Mouse (Mus musculus) liver, embryonic 15.5 days (tissue): Measurements from ENCODE around the gene Fgfr2. TPM values are rescaled to one million over a fixed set of nuclear protein-coding genes. Genes with fewer than 3 reads are reported as not detected.
A peak's percentile ranks its signal among the peaks of the same experiment; 100 is the strongest.
"Not testable (repeated sequence)": the region's sequence is repeated elsewhere in the genome, so short reads cannot be mapped to it uniquely, and the experiment has no call there.

ENCODE experiments used
- ATAC-seq: fragments of 200-750 bp; cut with Nextera tagmentation; 2 replicates; pipeline ENCODE4 v1.8.0; 2017; ENCODE audit warnings: moderate number of reproducible peaks, mild to moderate bottlenecking, moderate library complexity; ENCODE audit not compliant: insufficient read depth
- H3K27ac ChIP-seq: fragments of 300-500 bp; sonication (generic); replicated peaks from 2 replicates; pipeline ENCODE4 v1.5.1; 2015; ENCODE audit warnings: mild to moderate bottlenecking, inconsistent platforms
- H3K27me3 ChIP-seq: fragments of 300-500 bp; sonication (generic); 2 replicates; pipeline ENCODE4 v1.6.1; 2015; ENCODE audit warnings: mild to moderate bottlenecking, inconsistent platforms
- H3K36me3 ChIP-seq: fragments of 300-500 bp; sonication (generic); replicated peaks from 2 replicates; pipeline ENCODE4 v1.6.1; 2015; ENCODE audit warnings: moderate library complexity, mild to moderate bottlenecking, inconsistent platforms
- H3K4me1 ChIP-seq: fragments of 300-500 bp; sonication (generic); replicated peaks from 2 replicates; pipeline ENCODE4 v1.6.1; 2015; ENCODE audit warnings: inconsistent platforms
- H3K4me2 ChIP-seq: fragments of 300-500 bp; sonication (generic); 2 replicates; pipeline ENCODE4 v1.6.1; 2015; ENCODE audit warnings: moderate library complexity, mild to moderate bottlenecking, inconsistent platforms
- H3K4me3 ChIP-seq: fragments of 300-500 bp; sonication (generic); replicated peaks from 2 replicates; pipeline ENCODE4 v1.5.1; 2015; ENCODE audit warnings: mild to moderate bottlenecking, inconsistent platforms
- H3K9ac ChIP-seq: fragments of 300-500 bp; sonication (generic); 2 replicates; pipeline ENCODE4 v1.6.1; 2015; ENCODE audit warnings: moderate library complexity, mild to moderate bottlenecking, inconsistent platforms
- H3K9me3 ChIP-seq: fragments of 300-500 bp; sonication (generic); replicated peaks from 2 replicates; pipeline ENCODE4 v1.6.1; 2016; ENCODE audit warnings: inconsistent platforms
- WGBS: fragments of 180-500 bp; shearing (Covaris S2); methylation state at CpG from one replicate; pipeline ENCODE4 v1.1.7; 2015; ENCODE audit warnings: mixed read lengths; ENCODE audit not compliant: insufficient replicate concordance; 5-methylcytosine and 5-hydroxymethylcytosine counted together
- polyA plus RNA-seq: library from polyadenylated mRNA; unstranded; fragments of >200 nt; fragmentation: Nextera tagmentation; extraction: Ambion mirVana; gene quantifications from 2 replicates; pipeline ENCODE4 v1.2.1, GENCODE M21; 2015

Gene Fgfr2
- polyA plus RNA-seq, 1 experiment from 2014 or later = 10.5 TPM

DNA sequence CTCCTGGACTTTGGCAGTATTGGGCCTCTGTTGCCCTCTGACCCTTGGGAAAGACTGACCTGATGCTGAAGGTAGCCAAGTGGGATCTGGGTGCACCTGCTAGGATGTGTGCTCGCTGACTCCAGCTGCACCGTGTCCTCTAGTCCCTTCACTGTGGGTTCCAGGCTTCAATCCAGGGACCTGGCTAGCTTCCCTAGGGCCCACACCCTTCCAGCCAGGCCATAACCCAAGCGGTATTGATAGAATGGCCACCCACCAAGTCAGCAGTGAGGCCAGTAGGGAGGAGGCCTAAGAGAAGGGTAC, 452.3 kb downstream of the Fgfr2 start:
- H3K9ac ChIP-seq = no peak overlapping the region
- H3K27me3 ChIP-seq = no peaks in the 10 kb centered on the region
- 71% methylated on average over 3 of the region's 3 CpGs for WGBS
- H3K4me1 ChIP-seq = peaks cover 13% of the 10 kb centered on the region; the same call in 1 of the 2 replicates
- H3K9me3 ChIP-seq = no peaks in the 10 kb centered on the region
- H3K36me3 ChIP-seq = no peaks in the 10 kb centered on the region
- H3K4me2 ChIP-seq = no peak overlapping the region
- 0 out of 2 replicates have a peak, but pooled peaks have one; percentile 5 for ATAC-seq
- H3K4me3 ChIP-seq = no peak overlapping the region
- H3K27ac ChIP-seq = no peak overlapping the region

DNA sequence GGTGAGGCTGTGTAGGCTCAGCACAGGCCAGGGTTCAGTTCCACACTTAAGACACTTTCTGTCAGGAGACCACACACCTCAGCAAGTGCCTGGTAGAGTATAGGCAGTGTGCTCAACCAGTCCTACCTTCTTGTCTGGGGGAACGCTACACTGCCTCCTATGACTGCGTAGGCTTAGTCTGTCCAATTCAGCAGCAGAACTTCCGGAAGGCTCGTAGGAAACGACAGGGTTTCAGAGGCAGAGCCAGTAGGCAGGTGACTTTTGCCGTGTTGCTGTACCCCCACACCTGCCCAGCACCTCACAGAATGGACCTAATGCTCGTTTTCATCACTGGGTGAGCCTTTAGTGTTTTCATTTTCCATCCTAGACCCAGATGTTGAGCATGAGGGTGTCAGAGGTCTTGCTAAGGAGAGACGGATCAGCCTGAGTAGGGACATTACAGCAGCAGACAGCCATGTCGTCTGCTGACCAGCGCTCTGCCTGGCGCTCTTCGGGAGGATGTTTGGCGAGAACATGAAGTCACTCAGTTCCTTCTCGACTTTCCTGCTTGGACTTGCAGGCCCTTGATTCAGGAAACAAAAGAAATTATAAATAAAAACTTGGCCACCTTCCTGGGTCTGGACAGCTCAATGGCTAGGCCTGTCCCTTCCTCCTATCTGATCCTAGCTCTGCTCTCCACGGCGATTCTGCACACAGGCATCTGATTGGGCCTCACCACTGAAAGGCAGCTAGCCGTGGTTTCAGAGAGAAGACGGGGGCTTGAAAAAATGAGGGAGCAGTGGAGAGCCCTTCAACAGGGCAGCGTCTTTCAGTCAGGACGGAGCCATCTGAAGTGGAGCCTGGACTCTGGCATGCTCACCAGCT, 452.9 kb downstream of the Fgfr2 start:
- 73% methylated on average over 20 of the region's 20 CpGs for WGBS
- Histone ChIP-seq H3K36me3 (no peaks in the 10 kb centered on the region), H3K9ac (no peak overlapping the region), H3K4me2 (no peak overlapping the region), H3K27me3 (no peaks in the 10 kb centered on the region), H3K4me3 (no peak overlapping the region), H3K9me3 (no peaks in the 10 kb centered on the region), H3K4me1 (peaks cover 13% of the 10 kb centered on the region; the same call in 1 of the 2 replicates), H3K27ac (no peak overlapping the region)
- no peak for ATAC-seq

DNA sequence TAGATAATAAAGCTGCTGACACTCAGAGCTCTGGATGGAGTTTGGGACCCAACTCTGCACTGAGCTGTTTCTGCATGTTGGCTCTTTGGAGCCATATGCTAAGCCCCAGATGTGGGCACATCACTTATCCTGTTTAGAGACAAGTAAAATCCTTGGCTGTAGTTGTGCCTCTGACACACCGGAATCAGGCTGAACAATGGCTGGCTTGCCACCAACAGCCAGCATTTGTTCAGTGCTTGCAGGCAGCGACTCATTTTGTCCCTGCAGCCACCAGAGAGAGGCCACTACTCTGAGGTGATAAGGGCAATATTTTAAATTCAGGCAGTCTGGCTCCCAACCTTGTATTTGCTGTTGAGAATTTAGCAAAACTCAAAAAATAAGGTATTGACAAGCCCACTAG, 454.5 kb downstream of the Fgfr2 start:
- Histone ChIP-seq H3K4me2 (no peak overlapping the region), H3K4me3 (no peak overlapping the region), H3K36me3 (no peaks in the 10 kb centered on the region), H3K4me1 (peaks cover 22% of the 10 kb centered on the region), H3K27ac (no peak overlapping the region), H3K9ac (no peak overlapping the region), H3K9me3 (no peaks in the 10 kb centered on the region), H3K27me3 (no peaks in the 10 kb centered on the region)
- whole genome bisulfite sequencing = 54% methylated on average over 2 of the region's 2 CpGs
- no peak for ATAC-seq

DNA sequence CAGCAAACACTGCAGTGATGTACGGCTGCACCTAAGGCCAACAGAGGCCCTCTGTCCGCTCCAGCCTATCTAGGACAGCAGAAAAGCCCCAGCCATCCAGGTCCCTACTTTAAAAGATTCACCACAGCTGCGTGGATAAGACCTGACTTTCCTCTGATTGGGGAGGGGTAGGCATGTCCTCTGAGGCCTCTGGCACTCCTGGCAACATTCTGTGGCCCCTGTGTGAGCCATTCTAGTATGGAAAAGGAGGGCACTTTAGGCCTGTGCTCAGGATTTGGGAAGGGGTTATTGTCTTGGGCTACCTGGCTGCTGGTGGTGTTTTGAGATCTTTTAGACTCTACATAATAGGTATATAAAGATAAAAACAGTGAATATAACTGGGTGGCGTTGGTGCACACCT, 456.6 kb downstream of the Fgfr2 start:
- H3K27ac ChIP-seq = no peak overlapping the region
- no peak overlapping the region for H3K9ac ChIP-seq
- no peaks in the 10 kb centered on the region for H3K9me3 ChIP-seq
- WGBS = 59% methylated on average over 4 of the region's 4 CpGs
- no peak for ATAC-seq
- no peak overlapping the region for H3K4me3 ChIP-seq
- no peaks in the 10 kb centered on the region for H3K36me3 ChIP-seq
- H3K27me3 ChIP-seq = no peaks in the 10 kb centered on the region
- peaks cover 14% of the 10 kb centered on the region; the same call in 1 of the 2 replicates for H3K4me1 ChIP-seq
- no peak overlapping the region for H3K4me2 ChIP-seq

DNA sequence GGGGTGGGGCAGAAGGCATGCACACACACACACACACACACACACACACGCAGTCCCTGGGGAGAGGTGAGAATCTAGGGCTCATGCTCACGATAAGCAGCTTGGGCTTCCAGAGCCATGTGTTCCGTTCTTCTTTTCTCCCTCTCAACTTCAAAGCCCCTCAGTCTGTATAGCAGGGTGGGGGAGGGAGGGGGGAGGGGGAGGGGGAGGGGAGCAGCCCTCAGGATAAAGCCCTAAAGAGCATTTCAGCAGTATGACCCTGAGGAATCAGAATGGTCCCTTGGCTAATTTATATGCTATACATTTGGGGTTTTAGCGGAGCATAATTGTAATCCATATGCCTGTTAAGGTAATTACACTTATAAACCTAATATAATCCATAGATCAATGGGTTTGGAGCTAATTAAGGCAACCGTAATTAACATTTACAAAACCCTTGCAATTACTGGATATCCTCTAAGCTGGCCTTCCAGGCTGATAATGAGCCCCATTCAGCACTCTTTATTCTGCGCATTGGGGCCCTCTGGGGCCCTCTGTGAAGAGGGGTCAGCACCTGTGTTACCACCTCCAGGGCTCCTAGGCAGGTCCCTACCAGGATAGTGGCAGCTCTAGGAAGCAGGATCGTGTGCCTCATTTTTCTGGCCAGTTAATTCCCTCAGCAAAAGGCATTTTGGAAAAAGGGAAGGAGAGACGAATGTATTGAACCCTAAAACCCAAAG, 457.3 kb downstream of the Fgfr2 start:
- Histone ChIP-seq H3K4me1 (peaks cover 13% of the 10 kb centered on the region; the same call in 1 of the 2 replicates), H3K36me3 (no peaks in the 10 kb centered on the region), H3K9me3 (no peaks in the 10 kb centered on the region), H3K27me3 (no peaks in the 10 kb centered on the region), H3K4me2 (no peak overlapping the region), H3K27ac (no peak overlapping the region), H3K4me3 (no peak overlapping the region), H3K9ac (no peak overlapping the region)
- ATAC-seq = no peak
- 57% methylated on average over 8 of the region's 8 CpGs for WGBS

DNA sequence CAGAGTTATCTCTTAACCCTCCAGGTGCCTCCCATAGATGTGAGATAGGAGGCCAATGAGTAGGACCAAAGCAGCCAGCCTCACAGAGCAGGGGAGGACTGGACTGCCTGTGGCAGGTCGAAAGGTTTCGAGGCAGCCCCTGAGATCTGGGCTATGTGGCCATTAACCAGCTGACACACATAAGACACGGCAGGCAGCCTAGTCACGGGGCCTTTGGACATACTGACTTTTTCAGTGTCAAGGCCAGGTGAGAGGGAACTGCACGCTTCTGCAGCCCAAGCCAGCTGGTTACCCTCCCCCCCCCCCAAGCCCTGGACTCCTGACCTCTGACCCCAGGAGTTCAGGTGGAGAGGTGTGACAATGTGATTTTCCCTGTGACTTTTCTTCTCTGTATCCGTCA, 458.3 kb downstream of the Fgfr2 start:
- Histone ChIP-seq H3K27me3 (no peaks in the 10 kb centered on the region), H3K9me3 (no peaks in the 10 kb centered on the region), H3K4me1 (peaks cover 14% of the 10 kb centered on the region; the same call in 1 of the 2 replicates), H3K4me2 (no peak overlapping the region), H3K9ac (no peak overlapping the region), H3K27ac (no peak overlapping the region), H3K4me3 (no peak overlapping the region), H3K36me3 (no peaks in the 10 kb centered on the region)
- ATAC-seq = 0 out of 2 replicates have a peak, but pooled peaks have one; percentile 18
- 57% methylated on average over 6 of the region's 6 CpGs for WGBS

DNA sequence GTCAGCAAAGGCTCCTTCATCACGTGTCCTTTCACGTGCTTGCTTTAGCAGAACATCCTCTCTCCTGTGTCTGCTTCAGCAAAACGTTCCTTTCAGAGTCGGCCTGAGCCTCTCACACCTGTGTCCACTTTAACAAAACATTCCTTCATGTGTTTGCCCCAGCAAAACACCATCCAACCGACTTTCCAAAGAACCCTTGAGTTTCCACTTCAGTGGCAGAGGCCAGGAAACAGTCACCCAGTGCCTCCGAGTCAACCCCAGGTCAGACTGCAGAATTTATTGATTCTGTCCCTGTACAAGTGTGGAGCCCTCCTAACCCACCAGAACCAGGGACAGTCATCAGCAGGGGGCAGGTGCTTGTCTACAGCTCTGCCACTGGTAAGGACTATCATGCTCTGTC, 460.3 kb downstream of the Fgfr2 start:
- H3K27ac ChIP-seq, ATAC-seq: not testable (repeated sequence)
- WGBS = 64% methylated on average over 6 of the region's 6 CpGs

DNA sequence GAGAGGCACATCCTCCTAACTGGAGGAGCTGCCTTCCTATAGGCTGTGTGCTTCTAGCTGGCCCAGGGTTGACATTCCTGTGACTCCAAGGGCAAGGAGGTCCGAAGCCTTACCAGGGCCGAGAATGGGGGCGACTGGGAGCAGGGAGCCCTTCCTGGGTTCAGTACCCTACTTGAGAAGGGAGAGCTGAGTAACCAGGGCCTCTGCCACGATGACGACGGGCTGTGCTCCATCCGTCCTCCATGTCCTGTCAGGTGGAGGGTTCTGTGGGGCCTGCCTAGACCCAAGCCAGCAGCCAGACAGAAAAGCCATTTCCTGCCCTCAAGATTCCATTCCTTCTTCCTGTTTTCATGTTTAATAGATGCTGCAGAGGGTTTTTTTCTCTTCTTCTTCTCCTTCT, 463.5 kb downstream of the Fgfr2 start:
- Histone ChIP-seq H3K27ac (no peak overlapping the region), H3K9me3 (no peaks in the 10 kb centered on the region), H3K9ac (no peak overlapping the region), H3K36me3 (no peaks in the 10 kb centered on the region), H3K4me2 (no peak overlapping the region), H3K4me1 (peaks cover 35% of the 10 kb centered on the region), H3K4me3 (no peak overlapping the region), H3K27me3 (no peaks in the 10 kb centered on the region)
- no peak for ATAC-seq
- whole genome bisulfite sequencing = 33% methylated on average over 7 of the region's 7 CpGs

More for the DNA sequence above, 460.3 kb downstream of the Fgfr2 start:
- H3K36me3 ChIP-seq, H3K9ac ChIP-seq, H3K27me3 ChIP-seq, H3K4me3 ChIP-seq, H3K9me3 ChIP-seq, H3K4me2 ChIP-seq: not testable (repeated sequence)
- H3K4me1 ChIP-seq = peaks cover 20% of the 10 kb centered on the region; the same call in 1 of the 2 replicates

DNA sequence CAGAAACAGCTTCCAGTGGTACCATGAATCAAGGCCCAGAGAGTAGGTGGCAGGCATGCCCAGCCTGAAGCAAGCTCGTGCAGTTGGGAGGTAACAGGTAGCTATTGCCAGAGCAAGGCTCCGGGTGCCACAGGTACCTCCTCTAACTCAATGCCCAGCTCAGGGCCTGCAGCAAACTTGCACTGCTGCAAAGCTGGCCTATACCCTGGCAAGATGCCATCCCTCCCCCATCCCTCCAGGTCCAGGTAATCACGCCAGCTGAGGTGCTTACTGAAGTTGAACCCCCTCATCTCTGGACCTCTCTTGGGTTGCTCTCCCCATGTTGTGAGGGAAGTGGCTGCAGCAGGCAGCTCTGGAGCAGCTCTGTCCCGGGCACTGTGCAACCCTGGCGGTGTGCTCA, 464.5 kb downstream of the Fgfr2 start:
- peaks cover 31% of the 10 kb centered on the region for H3K4me1 ChIP-seq
- no peak for ATAC-seq
- 73% methylated on average over 5 of the region's 5 CpGs for WGBS
- no peak overlapping the region for H3K27ac ChIP-seq
- no peaks in the 10 kb centered on the region for H3K9me3 ChIP-seq
- no peak overlapping the region for H3K4me3 ChIP-seq
- H3K4me2 ChIP-seq = no peak overlapping the region
- no peak overlapping the region for H3K9ac ChIP-seq
- no peaks in the 10 kb centered on the region for H3K36me3 ChIP-seq
- H3K27me3 ChIP-seq = no peaks in the 10 kb centered on the region

DNA sequence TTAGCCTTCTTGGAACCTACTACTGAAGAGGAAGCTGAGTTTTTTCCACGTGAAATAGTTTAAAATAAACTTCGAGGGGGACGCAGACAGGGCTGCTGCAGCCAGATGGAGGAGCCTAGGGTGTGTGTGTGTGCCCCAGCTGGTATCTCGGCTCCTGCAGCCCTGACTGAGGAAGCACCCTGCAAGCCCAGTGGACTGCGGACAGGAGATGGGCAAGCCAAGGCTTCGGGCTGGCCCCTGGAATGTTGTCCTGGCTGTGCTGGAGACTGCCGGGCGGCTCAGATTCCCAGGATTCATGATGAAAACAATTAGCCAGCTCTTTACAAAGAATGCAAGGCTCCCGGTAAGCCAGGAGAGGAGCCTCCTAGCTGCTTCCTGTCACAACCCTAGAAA, 465.1 kb downstream of the Fgfr2 start:
- WGBS = 49% methylated on average over 9 of the region's 9 CpGs
- H3K4me2 ChIP-seq = no peak overlapping the region
- ATAC-seq = no peak
- H3K27ac ChIP-seq = no peak overlapping the region
- no peak overlapping the region for H3K4me3 ChIP-seq
- no peaks in the 10 kb centered on the region for H3K27me3 ChIP-seq
- H3K9me3 ChIP-seq = no peaks in the 10 kb centered on the region
- H3K9ac ChIP-seq = no peak overlapping the region
- no peaks in the 10 kb centered on the region for H3K36me3 ChIP-seq
- peaks cover 31% of the 10 kb centered on the region for H3K4me1 ChIP-seq

DNA sequence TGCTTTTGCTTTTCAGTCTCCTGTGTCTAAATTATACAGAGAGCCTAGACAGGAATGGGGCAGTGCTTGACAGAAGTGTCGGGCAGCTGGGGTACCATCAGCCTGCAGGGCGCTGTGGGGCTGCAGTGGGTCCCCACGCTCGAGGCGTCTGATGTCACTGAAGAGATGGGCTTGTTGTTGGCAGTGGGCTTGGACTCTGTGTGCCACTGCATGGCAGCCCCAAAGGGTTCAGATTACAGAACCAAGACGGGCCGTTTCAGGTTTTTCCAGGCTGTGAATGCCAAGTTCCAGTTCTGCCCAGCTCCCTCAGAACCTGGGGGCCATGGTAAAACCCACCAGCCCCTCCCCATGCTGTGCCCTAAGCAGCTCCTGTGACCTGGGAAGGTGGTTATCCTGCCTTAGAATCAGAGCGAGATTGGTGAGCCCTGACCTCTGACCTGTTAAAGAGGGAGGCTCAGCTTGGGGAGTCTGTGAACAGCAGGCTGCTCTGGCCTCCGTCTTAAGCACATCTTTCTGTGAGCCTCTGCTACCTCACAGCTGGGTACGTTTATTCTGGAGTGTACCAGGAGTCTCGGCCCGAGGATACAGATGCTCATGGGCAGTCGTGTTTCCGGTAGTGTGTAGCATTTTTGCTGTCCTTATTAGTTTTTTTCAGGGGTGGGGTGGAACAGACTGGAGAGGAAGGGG, 465.6 kb downstream of the Fgfr2 start:
- Histone ChIP-seq H3K36me3 (no peaks in the 10 kb centered on the region), H3K4me2 (no peak overlapping the region), H3K4me1 (peaks cover 31% of the 10 kb centered on the region), H3K9me3 (no peaks in the 10 kb centered on the region), H3K27me3 (no peaks in the 10 kb centered on the region), H3K9ac (no peak overlapping the region), H3K27ac (no peak overlapping the region), H3K4me3 (no peak overlapping the region)
- no peak for ATAC-seq
- WGBS = 63% methylated on average over 14 of the region's 14 CpGs
